Mouse (Mus musculus) R1 (cell line): ENCODE measurements around the gene Sorbs1.

Experiments
- DNase-seq: peaks from one replicate; pipeline ENCODE4 v3.0.0-alpha.2; 2018; ENCODE audit warnings: low read depth, low spot score

Gene Sorbs1

DNA sequence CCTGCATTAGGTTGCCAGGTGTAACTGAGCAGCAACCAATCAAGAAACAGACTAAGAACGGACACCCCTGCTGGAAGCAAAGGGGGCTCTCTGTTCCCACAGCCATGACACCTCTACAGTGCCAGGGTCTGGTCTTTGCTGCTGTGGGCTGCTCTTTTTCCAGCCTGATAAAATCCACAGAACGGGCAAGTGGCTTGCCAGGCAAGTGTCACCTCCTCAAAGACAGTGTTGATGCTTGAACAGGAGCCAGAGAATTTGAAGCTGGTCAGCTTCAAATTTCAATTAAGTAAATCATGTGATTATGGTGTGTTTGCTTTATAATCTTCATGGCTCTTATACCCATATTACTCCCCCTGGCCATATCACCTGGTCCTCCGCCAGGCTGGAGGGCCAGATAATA, 166.7 kb downstream of the Sorbs1 start:
- DNase-seq = no peak

GRCm38 (mm10) chr19:40346232-40346844, 167.2 kb downstream of the Sorbs1 start:
- no peak for DNase-seq

GRCm38 (mm10) chr19:40345684-40346083, 167.9 kb downstream of the Sorbs1 start:
- peak; percentile 85 for DNase-seq

DNA sequence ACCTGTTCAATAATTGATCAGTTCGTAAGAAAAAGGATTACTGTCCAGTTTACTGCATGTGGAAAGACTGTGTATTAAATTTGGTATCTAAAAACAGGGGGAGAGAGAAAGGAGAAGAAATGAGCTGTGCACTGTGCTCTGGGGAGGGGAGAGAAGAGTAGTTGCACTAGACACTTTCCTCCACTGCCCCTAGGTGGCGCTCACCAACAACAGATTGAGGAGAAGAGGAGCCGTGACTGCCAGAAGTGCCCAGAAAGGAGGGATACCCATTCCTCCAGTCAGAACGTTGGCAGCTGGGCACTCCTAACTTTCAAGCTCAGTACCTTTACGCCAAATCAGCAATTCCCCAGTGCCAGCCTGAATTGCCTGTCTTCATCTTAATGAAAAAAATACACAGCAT, 170.6 kb downstream of the Sorbs1 start:
- DNase-seq = peak; percentile 80

DNA sequence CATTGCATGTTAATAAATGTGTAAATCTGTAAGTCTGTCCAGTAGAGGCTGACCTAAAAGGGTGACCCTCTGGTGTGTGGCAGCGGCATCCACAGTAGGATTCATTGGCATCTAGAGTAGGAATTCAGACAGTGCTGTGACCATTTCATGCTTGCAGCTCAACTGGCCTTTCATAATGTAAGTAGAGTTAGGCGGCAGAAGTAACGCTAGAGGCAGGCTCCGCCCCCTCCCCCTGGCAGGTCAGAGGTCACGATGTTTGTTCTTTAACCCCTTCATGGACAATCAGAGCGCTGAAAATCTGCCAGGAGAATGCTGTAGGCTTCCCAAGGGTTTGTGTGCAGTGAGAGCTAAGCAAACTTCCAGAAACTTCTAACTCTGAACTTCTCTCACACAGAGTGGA, 172.4 kb downstream of the Sorbs1 start:
- DNase-seq = peak; percentile 64

DNA sequence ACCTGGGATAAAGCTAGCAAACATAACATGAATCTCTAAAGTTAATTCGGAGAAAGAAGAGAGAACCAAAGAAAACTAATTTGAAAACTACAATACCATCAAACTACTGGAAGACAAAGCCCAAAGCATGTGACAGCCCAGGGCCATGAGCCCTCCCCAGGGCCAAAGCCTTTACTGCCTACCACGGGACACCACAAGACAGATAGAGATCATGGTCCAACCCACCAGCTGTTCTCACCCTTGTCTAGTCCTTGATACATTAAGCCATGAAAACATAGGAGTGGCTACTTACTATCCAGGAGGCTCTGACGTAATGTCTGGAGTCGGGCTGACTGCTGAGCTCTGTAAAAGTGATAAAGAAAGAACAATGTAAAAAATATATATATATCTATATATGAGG, 176.9 kb downstream of the Sorbs1 start:
- DNase-seq = no peak

- DNase-seq = no peak
These were observed 179.7 kb downstream of the Sorbs1 start for GRCm38 (mm10) chr19:40333905-40334304.

GRCm38 (mm10) chr19:40333081-40333480, 180.5 kb downstream of the Sorbs1 start:
- no peak for DNase-seq

DNA sequence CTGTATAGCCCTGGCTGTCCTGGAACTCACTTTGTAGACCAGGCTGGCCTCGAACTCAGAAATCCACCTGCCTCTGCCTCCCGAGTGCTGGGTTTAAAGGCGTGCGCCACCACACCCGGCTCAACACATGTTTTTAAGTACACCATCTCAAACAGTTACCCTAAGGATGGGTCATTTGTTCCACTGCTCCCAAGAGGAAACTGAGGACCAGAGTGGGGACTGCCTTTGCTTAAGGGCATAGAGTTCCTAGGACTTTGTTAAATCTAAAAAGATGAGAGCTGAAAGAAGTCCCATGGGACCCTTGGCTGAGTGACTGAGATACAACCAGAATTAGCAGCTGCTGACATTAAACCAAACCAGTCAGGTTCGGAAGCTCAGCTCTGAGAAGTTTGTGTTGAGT, 181.3 kb downstream of the Sorbs1 start:
- DNase-seq = no peak

DNA sequence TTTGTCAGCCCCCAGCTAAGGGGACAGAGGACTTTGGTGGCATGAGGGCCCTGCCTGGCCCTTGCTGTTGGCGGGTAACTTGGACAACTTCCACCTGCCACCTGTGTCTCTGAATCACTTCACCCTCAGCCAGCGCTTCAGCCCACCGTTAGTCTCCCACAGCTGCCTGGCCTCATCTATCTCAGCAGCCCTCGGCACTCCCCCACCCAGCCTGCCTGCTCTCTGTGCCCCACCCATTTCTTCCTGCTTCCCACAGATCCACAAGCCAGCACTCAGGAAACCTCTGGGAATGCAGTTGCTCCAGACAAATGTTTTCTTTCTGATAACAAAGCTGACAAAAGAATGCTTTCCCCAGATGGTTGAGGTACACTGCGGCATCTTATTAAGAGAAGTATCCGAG, 181.7 kb downstream of the Sorbs1 start:
- DNase-seq = peak; percentile 60

DNA sequence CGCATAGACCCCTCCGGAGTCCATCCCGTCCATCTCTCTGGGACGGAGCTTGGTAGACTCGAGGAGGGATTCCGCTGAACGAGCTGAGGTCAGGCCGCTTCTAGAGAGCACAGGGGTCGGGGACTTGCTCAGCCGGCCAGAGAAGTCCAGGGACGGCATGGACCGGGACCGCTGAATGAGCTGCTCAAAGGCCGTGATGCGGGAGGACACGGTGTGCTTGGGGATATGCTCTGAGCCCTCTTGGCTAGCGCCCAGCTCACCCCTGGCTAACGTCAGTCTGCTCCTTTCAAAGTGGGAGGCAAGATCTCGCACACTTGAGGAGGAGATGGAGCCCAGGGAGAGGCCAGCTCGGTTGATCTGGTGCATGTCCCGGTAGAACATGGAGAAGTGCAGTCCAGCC, 187.5 kb downstream of the Sorbs1 start:
- no peak for DNase-seq

GRCm38 (mm10) chr19:40325381-40325780, 188.2 kb downstream of the Sorbs1 start:
- DNase-seq = no peak

DNA sequence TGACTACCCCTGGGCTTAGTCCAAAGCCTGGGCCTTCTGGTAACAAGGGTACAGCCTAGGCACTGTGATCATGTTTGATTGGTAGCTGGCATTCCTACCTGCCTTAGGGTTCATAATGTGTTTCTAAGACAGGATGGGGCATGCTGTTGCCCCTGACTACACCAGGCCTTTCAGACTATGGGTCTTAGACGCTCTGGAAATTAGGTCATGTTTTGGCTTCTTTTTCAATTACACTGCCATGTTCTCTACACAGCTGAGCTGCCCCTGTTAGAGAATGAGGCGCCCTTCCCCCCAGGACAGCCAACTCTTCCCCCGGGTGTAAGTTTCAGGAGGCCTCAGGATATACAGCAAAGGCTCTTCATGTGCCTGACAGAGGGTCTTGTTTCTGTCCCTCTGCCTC, 191.4 kb downstream of the Sorbs1 start:
- DNase-seq = no peak

GRCm38 (mm10) chr19:40319199-40319598, 194.4 kb downstream of the Sorbs1 start:
- no peak for DNase-seq

- peak; percentile 49 for DNase-seq
These were observed 195.1 kb downstream of the Sorbs1 start for GRCm38 (mm10) chr19:40318511-40318910.

- no peak for DNase-seq
These were observed 196.6 kb downstream of the Sorbs1 start for GRCm38 (mm10) chr19:40317001-40317400.

DNA sequence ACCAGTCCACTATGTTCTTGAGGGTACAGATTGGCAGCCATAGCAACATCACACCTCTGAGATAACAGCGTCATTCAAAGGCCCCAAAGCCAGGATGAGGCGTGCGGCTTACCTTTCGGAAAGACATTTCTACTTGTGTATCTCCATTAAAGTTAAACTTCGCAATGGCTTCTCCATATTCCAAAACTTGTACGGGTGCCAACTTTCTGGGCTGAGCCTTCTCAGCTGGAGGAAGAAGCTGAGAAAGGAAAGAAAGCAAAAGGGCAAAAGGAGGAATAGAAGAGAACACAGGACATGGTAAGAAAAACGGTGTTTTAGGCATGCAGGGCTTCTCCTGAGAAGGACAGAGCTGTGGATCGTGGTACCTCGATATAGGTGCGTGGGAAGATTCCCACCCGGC, 199.3 kb downstream of the Sorbs1 start:
- DNase-seq = no peak

DNA sequence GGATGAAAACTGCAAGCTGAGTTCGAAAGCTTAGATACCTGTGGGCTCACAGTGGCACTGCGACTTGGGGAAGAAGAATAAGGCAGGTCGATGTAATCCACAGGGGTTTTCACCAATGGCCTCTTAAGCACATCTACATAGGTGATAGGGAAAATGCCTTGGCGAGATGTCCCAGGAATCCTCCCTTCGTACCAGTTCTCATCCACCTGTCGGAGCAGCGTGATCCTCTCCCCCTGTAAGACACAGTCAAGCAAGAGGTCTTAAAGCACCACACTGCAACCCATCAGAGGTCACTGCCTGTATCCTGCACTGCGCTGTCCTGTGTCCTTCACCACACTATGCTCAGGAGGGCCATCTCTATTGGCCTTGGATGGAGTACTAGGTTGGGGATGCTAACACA, 201.9 kb downstream of the Sorbs1 start:
- DNase-seq = no peak

DNA sequence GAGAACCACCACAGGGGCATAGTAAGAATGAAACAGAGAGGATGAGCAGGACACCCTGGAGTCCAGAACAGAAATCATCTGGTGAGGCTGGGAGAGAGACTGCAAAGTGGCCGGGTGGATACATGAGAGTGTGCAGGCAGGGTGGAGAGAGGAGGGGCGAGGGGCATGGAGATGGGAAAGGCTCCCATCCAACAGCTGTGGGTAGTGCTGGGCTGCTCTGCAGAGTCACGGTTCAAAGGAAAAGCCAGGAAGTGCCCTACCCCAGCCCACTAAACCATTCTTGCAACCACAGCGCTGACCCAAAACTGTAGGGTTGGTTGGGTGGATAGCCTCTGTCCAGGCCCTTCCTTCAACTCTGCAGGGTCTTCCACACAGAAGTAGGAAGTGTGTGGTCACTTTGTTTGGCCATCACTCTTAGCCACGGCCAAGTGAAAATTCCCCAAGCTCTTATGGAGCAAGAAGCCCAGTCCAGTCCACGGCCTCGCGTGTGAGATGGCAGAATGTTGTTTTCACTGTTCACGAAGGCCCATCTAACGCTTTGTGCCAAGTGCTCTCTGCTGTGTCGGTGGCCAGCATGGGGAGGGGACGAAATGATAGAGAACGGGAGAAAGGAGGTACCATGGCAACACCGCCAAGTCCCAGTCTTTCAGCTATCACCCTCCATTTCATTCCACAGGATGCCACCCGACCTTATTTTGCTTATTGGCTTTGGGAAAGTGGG, 203.0 kb downstream of the Sorbs1 start:
- DNase-seq = no peak

GRCm38 (mm10) chr19:40309911-40310310, 203.7 kb downstream of the Sorbs1 start:
- DNase-seq = no peak

GRCm38 (mm10) chr19:40307550-40307949, 206.0 kb downstream of the Sorbs1 start:
- DNase-seq = peak; percentile 74

DNA sequence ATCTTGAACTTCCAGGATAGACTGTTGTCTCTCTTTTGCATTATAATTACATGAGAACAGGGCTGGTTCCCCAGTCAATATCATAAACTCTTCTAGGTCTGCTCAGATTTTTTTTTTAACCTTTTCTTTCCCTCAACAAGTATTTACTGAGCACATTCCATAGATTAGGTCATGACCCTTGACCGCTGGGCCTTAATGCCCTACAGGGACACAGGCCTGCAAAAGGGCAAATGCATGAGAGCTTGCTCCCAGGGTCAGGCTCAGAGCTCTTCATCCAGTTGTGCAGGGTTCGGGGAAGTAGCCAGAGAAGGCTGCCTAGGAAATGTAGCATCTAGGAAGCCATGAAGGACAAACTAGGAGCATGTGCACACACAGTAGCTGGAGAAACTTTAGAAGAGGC, 206.9 kb downstream of the Sorbs1 start:
- no peak for DNase-seq

- no peak for DNase-seq
These were observed 208.1 kb downstream of the Sorbs1 start for GRCm38 (mm10) chr19:40305456-40305855.

GRCm38 (mm10) chr19:40302916-40303315, 210.7 kb downstream of the Sorbs1 start:
- DNase-seq = peak; percentile 32
